Comparison of ENCODE assay signal across 13 mouse cellular contexts in the genomic region with DNA sequence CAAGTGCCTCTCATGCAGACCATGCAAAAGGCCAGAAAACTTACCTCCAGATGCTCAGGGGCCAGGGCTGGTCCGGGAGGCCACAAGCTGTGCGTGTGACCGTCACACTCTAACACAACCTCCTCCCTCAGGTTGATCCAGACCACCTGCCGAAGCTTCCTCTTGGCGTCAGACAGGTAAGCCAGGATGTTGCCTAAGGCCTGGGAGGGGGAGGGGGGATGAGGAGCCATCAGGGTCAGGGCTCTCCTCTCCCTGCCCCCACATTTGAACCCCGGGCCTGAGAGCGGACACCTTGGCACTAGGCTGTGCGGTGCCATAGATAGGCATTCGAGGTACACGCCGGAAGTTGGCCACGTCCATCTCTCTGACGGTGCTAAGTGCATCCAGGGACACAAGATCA. TPM values are rescaled to one million over a fixed set of nuclear protein-coding genes. Genes with fewer than 3 reads are reported as not detected.
"Had no signal": no experiment of that assay in that cellular context is flagged by ENCODE, and none has a peak within 500 bp of the region (broad histone marks: within the 10 kb centered on the region; RNA-seq: fewer than 3 reads in every experiment).

No protein-coding gene starts in this region.

- DNase-seq: retina, postnatal 1 day; right cerebral cortex, adult 18-20 months; right cerebral cortex, postnatal 14 days; right cerebral cortex, postnatal 25 days; right cerebral cortex, postnatal 4 days; spleen, adult 18-20 months; thymus, adult 18-20 months; thymus, adult 2 months; thymus, postnatal 14 days; thymus, postnatal 25 days; thymus, postnatal 36 days; thymus, postnatal 4 days had no signal

RNA-seq across cellular contexts. Expression of a gene that starts 40.6 kb away (rescaled TPM):
- total RNA-seq: neutrophil, adult 5-6 weeks had no signal
